Mouse (Mus musculus) erythroblast, embryonic 14.5 days (primary cell): Measurements from ENCODE around the gene Slc35f6.
"Not testable (repeated sequence)": the region's sequence is repeated elsewhere in the genome, so short reads cannot be mapped to it uniquely, and the experiment has no call there.

Experiments used
- GATA1 ChIP-seq: IDR thresholded peaks from 2 replicates; pipeline ENCODE4 v1.6.1; 2012; ENCODE audit warnings: low read length, inconsistent platforms, mixed read lengths
- TAL1 ChIP-seq: IDR thresholded peaks from 3 replicates; pipeline ENCODE4 v1.6.1; 2012; ENCODE audit warnings: low read length, inconsistent platforms, mixed read lengths

- not testable (repeated sequence) for TF ChIP-seq GATA1, TAL1
These were observed 53.6 kb downstream of the Slc35f6 start for GRCm38 (mm10) chr5:30701373-30701772.
